Mouse (Mus musculus): ENCODE measurements around the gene Phlpp2. TPM values are rescaled to one million over a fixed set of nuclear protein-coding genes. Genes with fewer than 3 reads are reported as not detected.

Gene Phlpp2
- total and polyA plus RNA-seq, 3 experiments, result 1.7 to 5.9 TPM; not detected in 1

DNA sequence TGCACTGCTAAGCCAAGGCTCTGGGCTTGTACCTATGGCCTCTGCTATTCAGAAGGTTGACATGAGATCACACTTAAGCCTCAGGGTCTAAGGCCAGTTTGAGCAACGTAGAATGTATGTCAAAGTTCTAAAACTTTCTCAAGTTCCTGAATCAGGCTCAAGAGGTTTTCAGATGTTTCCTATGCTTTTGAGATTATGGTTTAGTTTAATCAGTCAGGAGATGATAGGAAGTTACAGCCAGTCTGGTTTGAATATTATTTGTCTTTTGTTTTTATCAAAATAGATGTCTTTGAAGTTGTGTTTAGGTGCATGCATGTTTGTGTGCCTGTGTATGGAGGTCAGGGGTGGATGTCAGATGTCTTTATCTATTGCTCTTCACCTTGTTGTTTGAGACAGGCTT, 2.7 kb downstream of the Phlpp2 start:
- no peak overlapping the region for H3K9ac ChIP-seq (ENCODE audit: control insufficient read depth, low read depth, low read length, poor library complexity, severe bottlenecking)
- H3K9me3 ChIP-seq (replicated peaks; ENCODE audit: insufficient read depth, low read length), result no peaks in the 10 kb centered on the region
- H3K4me3 ChIP-seq (ENCODE audit: control insufficient read depth in 1 of 2, insufficient read depth in 1 of 2, low read depth in 2 of 2, low read length in 2 of 2), result no peak overlapping the region
- peaks cover 12 to 14% of the 10 kb centered on the region in 2 experiments for H3K4me1 ChIP-seq (ENCODE audit: control insufficient read depth in 1 of 2, insufficient read depth in 2 of 2, low read length in 2 of 2)
- peak; percentile 39 for DNase-seq (ENCODE audit: low read depth, low spot score)
- H3K27me3 ChIP-seq (ENCODE audit: control insufficient read depth in 1 of 2, insufficient read depth in 2 of 2, low read length in 2 of 2), result no peaks in the 10 kb centered on the region
- H3K79me2 ChIP-seq (ENCODE audit: control insufficient read depth, insufficient read depth, low read length, poor library complexity), result peaks cover 5% of the 10 kb centered on the region
- H3K36me3 ChIP-seq (ENCODE audit: control insufficient read depth in 1 of 2, insufficient read depth in 2 of 2, low read length in 2 of 2), result peaks cover 0 to 20% of the 10 kb centered on the region in 2 experiments; a peak in 2 of 4 replicates
- peak overlapping the region; percentile 10; the same call in 1 of the 2 replicates for H3K27ac ChIP-seq (ENCODE audit: control insufficient read depth, low read depth, low read length)
- no peak for TF ChIP-seq POLR2A (IDR thresholded peaks at IDR 0.05; ENCODE audit: control insufficient read depth in 1 of 2, insufficient read depth in 1 of 2, low read depth in 1 of 2, low read length in 2 of 2, poor library complexity in 1 of 2)
- no peak for TF ChIP-seq TAL1 (IDR thresholded peaks at IDR 0.05; ENCODE audit: low read length)
- TF ChIP-seq RCOR1 (IDR thresholded peaks at IDR 0.05; ENCODE audit: low read depth, low read length), result peak; percentile 53
- TF ChIP-seq MAX (IDR thresholded peaks at IDR 0.05; ENCODE audit: low read length), result peak; percentile 39; the same call in 1 of the 2 replicates
- no peak for TF ChIP-seq ZMIZ1 (IDR thresholded peaks at IDR 0.05; ENCODE audit: low read depth, low read length)
- no peak for TF ChIP-seq CTCF (IDR thresholded peaks at IDR 0.05 in 2 of 3, conservative IDR thresholded peaks at IDR 0.05 in 1 of 3; ENCODE audit: control insufficient read depth in 1 of 3, insufficient read depth in 1 of 3, low read depth in 2 of 3, low read length in 3 of 3, poor library complexity in 1 of 3, severe bottlenecking in 1 of 3)
- TF ChIP-seq JUND (IDR thresholded peaks at IDR 0.05; ENCODE audit: low read depth, low read length), result no peak
- TF ChIP-seq MXI1 (IDR thresholded peaks at IDR 0.05; ENCODE audit: low read depth, low read length), result no peak; the same call in 1 of the 2 replicates
- no peak for TF ChIP-seq NRF1 (IDR thresholded peaks at IDR 0.05; ENCODE audit: insufficient read depth, low read depth, low read length, poor library complexity, severe bottlenecking)
- TF ChIP-seq RAD21 (IDR thresholded peaks at IDR 0.05; ENCODE audit: low read depth, low read length), result no peak
- TF ChIP-seq SIN3A (IDR thresholded peaks at IDR 0.05; ENCODE audit: low read length), result no peak
- no peak for TF ChIP-seq ELF1 (IDR thresholded peaks at IDR 0.05; ENCODE audit: low read depth, low read length)
- TF ChIP-seq EP300 (IDR thresholded peaks at IDR 0.05; ENCODE audit: low read depth in 1 of 2, low read length in 2 of 2), result peak; percentile 50 to 52; a peak in 3 of 4 replicates
- TF ChIP-seq USF1 (IDR thresholded peaks at IDR 0.05; ENCODE audit: low read depth, low read length), result no peak
- no peak for TF ChIP-seq UBTF (IDR thresholded peaks at IDR 0.05; ENCODE audit: borderline replicate concordance, insufficient read depth, low read depth, low read length)
- TF ChIP-seq ETS1 (IDR thresholded peaks at IDR 0.05; ENCODE audit: low read depth, low read length), result peak; percentile 60
- no peak for TF ChIP-seq POLR2AphosphoS2 (IDR thresholded peaks at IDR 0.05; ENCODE audit: low read length)
- no peak for TF ChIP-seq BHLHE40 (IDR thresholded peaks at IDR 0.05; ENCODE audit: borderline replicate concordance, low read depth, low read length)
- peak; percentile 44 for TF ChIP-seq TCF12 (IDR thresholded peaks at IDR 0.05; ENCODE audit: low read depth, low read length)
- no peak for TF ChIP-seq ZC3H11A (IDR thresholded peaks at IDR 0.05; ENCODE audit: low read depth, low read length)
- no peak for TF ChIP-seq MYC (IDR thresholded peaks at IDR 0.05; ENCODE audit: low read depth, low read length)
- TF ChIP-seq TBP (IDR thresholded peaks at IDR 0.05; ENCODE audit: low read depth, low read length), result no peak
- TF ChIP-seq GATA1 (IDR thresholded peaks at IDR 0.05; ENCODE audit: low read depth, low read length), result peak; percentile 24; the same call in 1 of the 2 replicates
- TF ChIP-seq SMC3 (IDR thresholded peaks at IDR 0.05; ENCODE audit: low read depth, low read length), result no peak
- TF ChIP-seq CHD2 (IDR thresholded peaks at IDR 0.05; ENCODE audit: low read length), result no peak
- no peak for TF ChIP-seq MAZ (IDR thresholded peaks at IDR 0.05; ENCODE audit: low read depth, low read length)
- no peak for TF ChIP-seq MAFK (IDR thresholded peaks at IDR 0.05; ENCODE audit: borderline replicate concordance, low read depth, low read length)
- TF ChIP-seq CHD1 (IDR thresholded peaks at IDR 0.05; ENCODE audit: low read depth, low read length), result no peak
- TF ChIP-seq MEF2A (IDR thresholded peaks at IDR 0.05; ENCODE audit: extremely low read depth, insufficient replicate concordance, low read depth, low read length, poor library complexity, severe bottlenecking), result no peak
- no peak for TF ChIP-seq NELFE (IDR thresholded peaks at IDR 0.05; ENCODE audit: low read depth, low read length)
- no peak for TF ChIP-seq POLR2AphosphoS5 (IDR thresholded peaks at IDR 0.05; ENCODE audit: borderline replicate concordance, low read depth, low read length)
- TF ChIP-seq USF2 (IDR thresholded peaks at IDR 0.05; ENCODE audit: borderline replicate concordance in 1 of 2, insufficient read depth in 1 of 2, low read depth in 1 of 2, low read length in 2 of 2), result no peak
